Mouse (Mus musculus): ENCODE measurements around the gene Hs3st6.

DNA sequence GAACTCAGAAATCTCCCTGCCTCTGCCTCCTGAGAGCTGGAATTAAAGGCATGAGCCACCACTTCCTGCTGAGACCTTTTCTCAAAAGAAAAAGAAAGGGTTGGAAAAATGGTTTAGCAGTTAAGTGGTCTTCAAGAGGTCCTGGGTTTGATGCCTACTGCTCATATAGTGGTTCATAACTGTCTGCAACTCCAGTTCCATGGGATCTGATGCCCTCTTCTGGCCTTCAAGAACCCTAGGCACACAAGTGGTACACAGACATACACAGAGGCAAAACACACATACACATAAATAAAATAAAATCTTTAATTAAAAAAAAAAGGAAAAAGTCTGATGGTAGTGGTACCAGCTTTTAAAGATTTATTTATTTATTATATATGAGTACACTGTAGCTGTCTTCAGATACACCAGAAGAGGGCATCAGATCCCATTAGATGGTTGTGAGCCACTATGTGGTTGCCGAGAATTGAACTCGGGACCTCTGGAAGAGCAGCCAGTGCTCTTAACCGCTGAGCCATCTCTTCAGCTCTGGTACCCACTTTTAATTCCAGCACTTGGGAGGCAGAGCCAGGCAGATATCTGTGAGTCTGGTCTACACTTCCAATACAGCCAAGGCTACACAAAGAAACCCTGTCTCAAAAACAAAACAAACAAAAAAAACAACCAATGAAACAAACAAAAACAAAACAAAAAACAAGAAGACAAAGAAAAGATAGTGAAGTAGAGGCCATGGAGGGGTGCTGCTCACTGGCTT, 27.0 kb upstream of the Hs3st6 start:
- TF ChIP-seq CTCF (IDR thresholded peaks at IDR 0.05; ENCODE audit: borderline replicate concordance, insufficient read depth, low read length) (no peak), POLR2A (IDR thresholded peaks at IDR 0.05; ENCODE audit: low read depth, low read length) (no peak)
